Mouse (Mus musculus): ENCODE measurements around the gene Nhej1.

Gene Nhej1

GRCm38 (mm10) chr1:75124346-75125321 is at the start of gene Nhej1:
TSS of gene Nhej1 (minus strand) at chr1:75125200.
- in situ Hi-C loops (cut with MboI; ENCODE audit: low sequenced_read_pairs): no loop called here

GRCm38 (mm10) chr1:75168472-75169464 is 43.8 kb upstream of the Nhej1 start, which contains the start of gene Zfand2b:
TSS of gene Zfand2b (plus strand) at chr1:75168646.
- in situ Hi-C loops (cut with MboI; ENCODE audit: low sequenced_read_pairs): no loop called here

GRCm38 (mm10) chr1:75168093-75168471 is 43.1 kb upstream of the Nhej1 start:
- in situ Hi-C loops (cut with MboI; ENCODE audit: low sequenced_read_pairs): no loop called here

GRCm38 (mm10) chr1:75160256-75160617 is 35.2 kb upstream of the Nhej1 start:
- in situ Hi-C loops (cut with MboI; ENCODE audit: low sequenced_read_pairs): no loop called here

- in situ Hi-C loops (cut with MboI; ENCODE audit: low sequenced_read_pairs): no loop called here
Measured at GRCm38 (mm10) chr1:75159540-75160255, 34.7 kb upstream of the Nhej1 start.

- in situ Hi-C loops (cut with MboI; ENCODE audit: low sequenced_read_pairs): no loop called here
Measured at GRCm38 (mm10) chr1:75158990-75159389, 34.0 kb upstream of the Nhej1 start.

- in situ Hi-C loops (cut with MboI; ENCODE audit: low sequenced_read_pairs): no loop called here
Measured at GRCm38 (mm10) chr1:75155837-75156236, 30.8 kb upstream of the Nhej1 start.

GRCm38 (mm10) chr1:75148727-75149126 is 23.7 kb upstream of the Nhej1 start:
- in situ Hi-C loops (cut with MboI; ENCODE audit: low sequenced_read_pairs): no loop called here

GRCm38 (mm10) chr1:75147411-75148135 is 22.6 kb upstream of the Nhej1 start:
- in situ Hi-C loops (cut with MboI; ENCODE audit: low sequenced_read_pairs): no loop called here

- in situ Hi-C loops (cut with MboI; ENCODE audit: low sequenced_read_pairs): no loop called here
Measured at GRCm38 (mm10) chr1:75145589-75145988, 20.6 kb upstream of the Nhej1 start.

GRCm38 (mm10) chr1:75142301-75143261 is 17.6 kb upstream of the Nhej1 start, which contains the start of the genes Cnppd1 and Retreg2:
TSS of gene Cnppd1 (minus strand) at chr1:75142711.
TSS of gene Retreg2 (plus strand) at chr1:75142778.
- in situ Hi-C loops (cut with MboI; ENCODE audit: low sequenced_read_pairs): no loop called here

GRCm38 (mm10) chr1:75141486-75142190 is 16.6 kb upstream of the Nhej1 start:
- in situ Hi-C loops (cut with MboI; ENCODE audit: low sequenced_read_pairs): no loop called here

- in situ Hi-C loops (cut with MboI; ENCODE audit: low sequenced_read_pairs): no loop called here
Measured at GRCm38 (mm10) chr1:75140601-75141190, 15.7 kb upstream of the Nhej1 start.

- in situ Hi-C loops (cut with MboI; ENCODE audit: low sequenced_read_pairs): no loop called here
Measured at GRCm38 (mm10) chr1:75138448-75138847, 13.4 kb upstream of the Nhej1 start.

GRCm38 (mm10) chr1:75136730-75137129 is 11.7 kb upstream of the Nhej1 start:
- in situ Hi-C loops (cut with MboI; ENCODE audit: low sequenced_read_pairs): no loop called here

GRCm38 (mm10) chr1:75136293-75136692 is 11.3 kb upstream of the Nhej1 start:
- in situ Hi-C loops (cut with MboI; ENCODE audit: low sequenced_read_pairs): no loop called here

GRCm38 (mm10) chr1:75133421-75134207 is 8.6 kb upstream of the Nhej1 start, which contains the start of gene Slc23a3:
TSS of gene Slc23a3 (minus strand) at chr1:75133890.
- in situ Hi-C loops (cut with MboI; ENCODE audit: low sequenced_read_pairs): no loop called here

All from CH12F3 (cell line).